Mouse (Mus musculus) ovary, postnatal 10 days (tissue): Measurements from ENCODE around the gene Adamtsl1.

Experiments used
- DNase-seq: peaks from one replicate; pipeline ENCODE4 v3.0.0; 2022; ENCODE audit warnings: low spot score

The Adamtsl1 gene

GRCm38 (mm10) chr4:85513792-85514191 is at the start of gene Adamtsl1:
Adamtsl1 (plus strand) TSS chr4:85514172.
- no peak for DNase-seq

GRCm38 (mm10) chr4:85483586-85483985 is 30.4 kb upstream of the Adamtsl1 start:
- no peak for DNase-seq

GRCm38 (mm10) chr4:85486316-85486946 is 27.5 kb upstream of the Adamtsl1 start:
- no peak for DNase-seq

GRCm38 (mm10) chr4:85505718-85506117 is 8.3 kb upstream of the Adamtsl1 start:
- no peak for DNase-seq

GRCm38 (mm10) chr4:85506976-85507375 is 7.0 kb upstream of the Adamtsl1 start:
- no peak for DNase-seq

- no peak for DNase-seq
These were observed 6.5 kb upstream of the Adamtsl1 start for GRCm38 (mm10) chr4:85507491-85507890.

GRCm38 (mm10) chr4:85513288-85513687 is 684 bp upstream of the Adamtsl1 start:
- peak; percentile 9 for DNase-seq

DNA sequence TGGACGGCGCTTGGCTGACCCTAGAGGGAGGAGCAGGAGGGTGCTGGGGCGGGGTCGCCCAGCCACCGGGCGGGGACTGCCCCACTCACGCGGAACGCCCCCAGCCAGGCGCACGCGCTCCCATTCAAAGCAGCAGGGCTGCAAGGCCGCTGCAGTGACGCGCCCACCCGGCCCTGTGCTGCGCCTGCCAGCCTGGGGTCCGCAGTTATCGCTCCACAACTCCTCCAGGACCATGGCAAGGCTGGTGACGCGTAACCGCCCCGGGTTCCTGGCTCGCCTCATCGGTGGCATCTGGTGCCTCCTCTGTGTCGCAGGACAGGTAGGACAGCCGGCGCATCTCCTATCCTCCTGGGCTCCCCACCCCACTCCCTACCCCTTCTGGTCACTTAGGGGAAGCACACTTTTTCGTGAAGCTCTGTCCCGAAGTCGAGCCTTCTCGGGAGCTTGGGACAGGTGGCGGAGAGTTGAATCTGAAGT is 271 bp downstream of the Adamtsl1 start:
- DNase-seq: peak; percentile 1

- DNase-seq: no peak
These were observed 13.1 kb downstream of the Adamtsl1 start for GRCm38 (mm10) chr4:85526966-85527566.

DNA sequence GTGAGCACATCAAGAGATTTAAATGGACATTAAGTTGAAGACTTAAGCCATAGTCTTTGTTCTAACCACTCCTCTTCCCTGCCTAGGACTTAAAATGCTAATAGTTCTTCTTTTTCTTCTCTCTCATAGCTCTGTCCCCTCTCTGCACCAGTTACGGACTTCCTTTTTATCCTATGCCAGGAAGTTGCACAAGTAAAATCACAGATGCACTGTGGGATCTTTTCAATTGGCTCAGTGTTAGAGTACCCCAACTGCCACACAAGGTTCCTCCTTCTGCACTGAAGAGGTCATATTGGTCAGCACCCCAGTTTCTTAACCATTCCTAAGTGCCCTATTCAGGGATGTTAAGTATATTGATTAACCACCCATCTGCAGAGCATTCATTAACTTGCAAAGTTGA is 15.9 kb downstream of the Adamtsl1 start:
- DNase-seq: no peak

DNA sequence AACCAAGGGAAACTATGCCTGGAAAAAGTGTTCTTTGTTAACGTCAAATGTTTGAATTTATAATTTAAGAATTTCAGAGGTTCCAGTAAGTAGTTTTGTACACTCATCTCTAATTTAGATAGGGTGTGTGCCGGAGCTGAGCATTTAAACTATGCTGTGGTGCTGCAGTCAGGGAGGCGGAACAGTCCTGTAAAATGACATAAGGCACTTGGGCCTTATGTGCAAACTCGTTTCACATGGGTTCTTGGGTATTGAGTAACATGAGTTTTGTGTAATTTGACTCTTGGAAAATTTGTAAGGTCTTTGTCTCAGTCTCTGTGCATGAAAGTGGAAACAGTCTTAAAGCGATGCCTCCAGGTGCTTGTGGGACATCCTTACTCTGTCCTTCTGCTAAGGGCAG is 25.7 kb downstream of the Adamtsl1 start:
- DNase-seq: no peak

- DNase-seq: no peak
These were observed 29.2 kb downstream of the Adamtsl1 start for GRCm38 (mm10) chr4:85543221-85543620.

- no peak for DNase-seq
These were observed 40.7 kb downstream of the Adamtsl1 start for GRCm38 (mm10) chr4:85554696-85555095.

GRCm38 (mm10) chr4:85559753-85560152 is 45.8 kb downstream of the Adamtsl1 start:
- DNase-seq: no peak

DNA sequence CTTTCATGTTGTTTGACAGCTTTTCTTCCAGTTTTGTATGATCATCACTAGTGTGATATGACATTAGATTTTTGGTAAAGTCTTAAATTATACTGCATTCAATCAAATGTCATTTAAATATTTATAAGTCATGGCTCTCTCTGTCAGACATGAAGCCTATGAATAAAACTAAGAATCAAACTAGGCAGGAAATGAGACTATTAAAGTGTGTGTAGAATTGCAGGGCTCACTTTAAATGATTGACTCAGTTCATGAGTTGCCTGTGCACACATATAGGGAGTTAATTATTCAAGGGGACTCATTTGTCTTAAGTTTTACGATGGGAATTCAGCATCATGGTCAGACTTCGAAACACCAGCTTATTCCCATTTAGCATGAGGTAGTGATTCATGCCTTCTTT is 71.5 kb downstream of the Adamtsl1 start:
- DNase-seq: no peak

GRCm38 (mm10) chr4:85588928-85589327 is 75.0 kb downstream of the Adamtsl1 start:
- DNase-seq: no peak

GRCm38 (mm10) chr4:85591037-85591436 is 77.1 kb downstream of the Adamtsl1 start:
- no peak for DNase-seq

DNA sequence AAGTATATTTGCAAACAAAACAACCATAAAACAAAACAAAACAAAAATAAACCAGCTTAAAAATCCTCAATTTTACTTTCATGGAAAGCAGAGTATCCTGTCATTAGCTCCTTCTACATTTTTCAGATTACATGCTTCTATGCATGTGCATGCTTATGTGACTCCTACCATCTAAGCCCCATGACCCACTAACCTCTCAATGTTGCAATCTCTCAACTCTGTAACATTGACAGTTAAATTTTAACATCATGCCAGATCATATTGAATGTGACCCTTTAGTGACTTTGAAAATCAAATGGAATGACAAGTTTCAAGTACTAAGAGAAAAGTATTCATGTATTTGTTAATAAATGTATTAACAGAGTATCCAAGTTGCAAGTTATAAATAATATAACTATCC is 80.2 kb downstream of the Adamtsl1 start:
- no peak for DNase-seq

GRCm38 (mm10) chr4:85613331-85613730 is 99.4 kb downstream of the Adamtsl1 start:
- DNase-seq: no peak

DNA sequence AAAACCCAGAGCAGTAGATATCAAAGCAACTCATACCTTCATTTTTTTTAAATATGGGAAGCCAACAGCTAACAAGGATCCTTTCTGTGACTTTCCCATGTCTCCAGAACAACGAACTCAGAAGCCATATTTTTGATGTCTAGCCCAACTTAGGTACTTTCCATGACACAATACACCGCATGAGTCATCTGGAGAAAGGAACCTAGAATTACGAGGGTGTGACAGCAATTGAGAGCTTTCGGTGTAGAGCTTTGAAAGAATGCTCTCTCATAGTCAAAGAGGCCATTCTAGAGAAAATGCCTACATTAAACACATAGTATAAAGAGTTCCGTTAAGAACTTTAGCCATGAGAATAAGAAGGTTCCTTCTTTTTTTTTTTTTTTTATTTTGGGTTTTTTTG is 104.8 kb downstream of the Adamtsl1 start:
- DNase-seq: no peak

GRCm38 (mm10) chr4:85619261-85619660 is 105.3 kb downstream of the Adamtsl1 start:
- no peak for DNase-seq

DNA sequence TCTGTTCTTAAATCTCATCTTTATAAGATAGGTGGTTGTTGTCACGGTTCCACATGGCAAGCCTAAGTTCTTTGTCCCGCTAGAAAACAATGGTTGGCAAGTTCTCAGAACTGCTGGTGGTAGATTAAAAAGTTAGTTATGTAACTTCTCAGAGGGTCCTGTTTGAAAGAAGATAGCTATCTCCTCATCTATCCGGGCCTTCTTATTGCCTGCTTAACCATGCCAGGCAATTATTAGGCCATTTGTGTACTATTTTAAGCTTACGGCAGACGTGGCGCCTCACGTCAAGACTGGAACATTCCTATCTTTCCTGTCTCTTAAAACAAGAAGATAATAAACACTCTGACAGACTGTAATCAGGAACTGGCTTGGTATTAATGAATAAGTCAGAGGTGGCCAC is 115.4 kb downstream of the Adamtsl1 start:
- DNase-seq: no peak

GRCm38 (mm10) chr4:85669271-85669670 is 155.3 kb downstream of the Adamtsl1 start:
- DNase-seq: no peak

DNA sequence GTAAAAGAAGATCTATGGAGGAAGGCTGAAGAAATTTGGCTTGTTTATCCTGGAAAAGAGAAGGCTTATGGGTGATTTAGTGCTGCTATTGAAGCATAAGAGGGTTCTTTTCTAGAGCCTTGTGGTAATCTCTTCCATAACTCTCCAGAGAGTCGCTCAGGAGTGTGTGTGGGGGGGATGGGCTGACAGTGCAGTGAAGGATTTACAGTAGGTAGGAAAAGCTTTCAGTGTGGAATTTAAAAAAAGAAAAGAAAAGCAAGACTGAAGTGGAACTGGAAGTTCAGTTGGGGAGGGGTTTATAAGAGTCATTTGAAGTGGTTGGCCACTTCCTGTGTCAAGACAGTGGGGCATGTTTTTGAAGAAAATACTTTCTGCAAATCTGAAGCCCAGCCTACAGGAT is 155.8 kb downstream of the Adamtsl1 start:
- no peak for DNase-seq
